Mouse (Mus musculus) neural tube, embryonic 13.5 days (tissue): Measurements from ENCODE around the gene Itprid1. TPM values are rescaled to one million over a fixed set of nuclear protein-coding genes. Genes with fewer than 3 reads are reported as not detected.

Source experiments
- ATAC-seq: fragments of 200-750 bp; cut with Nextera tagmentation; 2 replicates; pipeline ENCODE4 v1.8.0; 2017; ENCODE audit warnings: low read depth, mild to moderate bottlenecking, moderate TSS enrichment, moderate library complexity
- H3K27ac ChIP-seq: fragments of 300-500 bp; sonication (generic); replicated peaks from 2 replicates; pipeline ENCODE4 v1.5.1; 2015; ENCODE audit warnings: moderate library complexity, mild to moderate bottlenecking, inconsistent platforms
- H3K27me3 ChIP-seq: fragments of 300-500 bp; sonication (generic); 2 replicates; pipeline ENCODE4 v1.6.1; 2015; ENCODE audit warnings: mild to moderate bottlenecking, inconsistent platforms
- H3K36me3 ChIP-seq: fragments of 300-500 bp; sonication (generic); 2 replicates; pipeline ENCODE4 v1.6.1; 2015; ENCODE audit warnings: mild to moderate bottlenecking, inconsistent platforms
- H3K4me1 ChIP-seq: fragments of 300-500 bp; sonication (generic); replicated peaks from 2 replicates; pipeline ENCODE4 v1.6.1; 2015; ENCODE audit warnings: inconsistent platforms
- H3K4me2 ChIP-seq: fragments of 300-500 bp; sonication (generic); 2 replicates; pipeline ENCODE4 v1.6.1; 2015; ENCODE audit warnings: inconsistent platforms, mild to moderate bottlenecking, moderate library complexity
- H3K4me3 ChIP-seq: fragments of 300-500 bp; sonication (generic); 2 replicates; pipeline ENCODE4 v1.5.1; 2015; ENCODE audit warnings: mild to moderate bottlenecking, inconsistent platforms
- H3K9ac ChIP-seq: fragments of 300-500 bp; sonication (generic); 2 replicates; pipeline ENCODE4 v1.6.1; 2015; ENCODE audit warnings: moderate library complexity, mild to moderate bottlenecking, inconsistent platforms
- H3K9me3 ChIP-seq: fragments of 300-500 bp; sonication (generic); 2 replicates; pipeline ENCODE4 v1.6.1; 2016; ENCODE audit warnings: inconsistent platforms
- WGBS: fragments of 180-500 bp; shearing (Covaris S2); methylation state at CpG from one replicate; pipeline ENCODE4 v1.1.7; 2015; 5-methylcytosine and 5-hydroxymethylcytosine counted together
- polyA plus RNA-seq: library from polyadenylated mRNA; unstranded; fragments of >200 nt; fragmentation: Nextera tagmentation; extraction: Ambion mirVana; gene quantifications from 2 replicates; pipeline ENCODE4 v1.2.1, GENCODE M21; 2015

The Itprid1 gene
- polyA plus RNA-seq, 1 experiment from 2014 or later, result not detected

- Histone ChIP-seq H3K27me3 (no peaks in the 10 kb centered on the region), H3K27ac (no peak overlapping the region), H3K4me1 (peaks cover 4% of the 10 kb centered on the region; the same call in 1 of the 2 replicates), H3K9me3 (no peaks in the 10 kb centered on the region), H3K9ac (no peak overlapping the region), H3K4me3 (no peak overlapping the region), H3K36me3 (no peaks in the 10 kb centered on the region), H3K4me2 (no peak overlapping the region)
- WGBS, result 65% methylated on average over 2 of the region's 2 CpGs
- no peak for ATAC-seq
Measured at GRCm38 (mm10) chr6:56025533-56025932, 188.8 kb downstream of the Itprid1 start.

- Histone ChIP-seq H3K4me3 (no peak overlapping the region), H3K4me1 (peaks cover 12% of the 10 kb centered on the region; the same call in 1 of the 2 replicates), H3K4me2 (no peak overlapping the region), H3K9me3 (no peaks in the 10 kb centered on the region), H3K36me3 (no peaks in the 10 kb centered on the region), H3K27ac (no peak overlapping the region), H3K9ac (no peak overlapping the region), H3K27me3 (no peaks in the 10 kb centered on the region)
- 75% methylated on average over 6 of the region's 6 CpGs for WGBS
- ATAC-seq, result no peak
Measured at GRCm38 (mm10) chr6:56027318-56027717, 190.6 kb downstream of the Itprid1 start.

GRCm38 (mm10) chr6:56027966-56028365 is 191.3 kb downstream of the Itprid1 start:
- H3K4me2 ChIP-seq, result no peak overlapping the region
- H3K36me3 ChIP-seq, result no peaks in the 10 kb centered on the region
- no peak overlapping the region for H3K4me3 ChIP-seq
- no peak overlapping the region for H3K9ac ChIP-seq
- H3K4me1 ChIP-seq, result peaks cover 13% of the 10 kb centered on the region; the same call in 1 of the 2 replicates
- H3K9me3 ChIP-seq, result no peaks in the 10 kb centered on the region
- ATAC-seq, result no peak
- H3K27me3 ChIP-seq, result no peaks in the 10 kb centered on the region
- WGBS, result 93% methylated on average over 5 of the region's 5 CpGs
- H3K27ac ChIP-seq, result no peak overlapping the region

Other genes with a start within 250 kb of the Itprid1 start
- gene Neurod6, start 155.6 kb upstream of the Itprid1 start, polyA plus RNA-seq, result 107 and 114 TPM in 2 replicates
- gene Ppp1r17, start 180.6 kb downstream of the Itprid1 start, polyA plus RNA-seq, result 36.4 and 38.4 TPM in 2 replicates